Mouse (Mus musculus) CD8-positive naive resting alpha-beta T cell, adult 2 months (primary cell): ENCODE measurements around the gene Nmral1.
"Not testable (repeated sequence)": the region's sequence is repeated elsewhere in the genome, so short reads cannot be mapped to it uniquely, and the experiment has no call there.

Experiments used
- DNase-seq, 2 experiments: peaks; one replicate each; pipeline ENCODE4 v3.0.0; 2022; ENCODE audit warnings: low read depth in 2 of 2, low spot score in 2 of 2

Nmral1 gene

GRCm38 (mm10) chr16:4718753-4719518 lies at the start of gene Nmral1:
Gene Nmral1 (minus strand): TSS chr16:4719356.
- peak; percentile 12 to 14 for DNase-seq

- no peak for DNase-seq
Measured at GRCm38 (mm10) chr16:4768719-4769118, 49.6 kb upstream of the Nmral1 start.

DNA sequence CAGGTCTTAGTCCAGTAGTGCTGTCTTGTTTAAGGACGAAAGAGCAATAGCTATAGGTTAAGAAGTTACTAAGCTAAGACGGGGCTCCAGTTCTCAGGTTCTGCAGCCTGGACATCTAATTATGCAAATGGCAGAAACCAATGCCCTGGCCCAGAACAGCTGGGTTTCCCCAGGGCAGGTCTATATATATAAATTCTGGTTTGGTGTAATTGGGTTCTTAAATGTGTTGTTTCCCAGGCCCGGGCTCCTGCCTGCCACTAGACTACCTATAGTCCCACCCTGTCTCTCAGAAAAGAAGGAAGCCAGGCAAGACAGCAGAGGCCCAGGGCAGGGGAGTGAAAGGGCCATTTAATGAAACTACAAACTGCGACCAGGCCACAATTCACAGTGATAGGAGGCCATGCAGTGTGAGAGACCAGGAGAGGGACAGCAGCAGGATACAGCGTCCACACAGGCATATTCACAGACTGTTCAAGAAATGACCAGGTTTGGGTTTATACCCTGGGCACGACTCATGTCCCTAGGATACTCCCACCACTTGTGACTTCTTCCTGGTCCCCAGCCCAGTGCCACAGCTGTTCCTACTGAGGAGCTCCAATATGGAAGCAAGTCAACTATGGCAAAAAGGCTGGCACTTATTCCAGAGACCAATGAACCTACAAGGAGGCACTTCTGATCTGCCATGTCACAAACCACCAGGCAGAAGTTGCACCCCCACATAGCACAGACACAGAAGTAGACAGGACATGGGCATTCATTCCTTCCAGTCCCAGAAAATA lies 48.0 kb upstream of the Nmral1 start:
- no peak for DNase-seq

GRCm38 (mm10) chr16:4765852-4766251 lies 46.7 kb upstream of the Nmral1 start:
- DNase-seq: no peak

GRCm38 (mm10) chr16:4763276-4763675 lies 44.1 kb upstream of the Nmral1 start:
- DNase-seq: peak; percentile 8 to 27

DNA sequence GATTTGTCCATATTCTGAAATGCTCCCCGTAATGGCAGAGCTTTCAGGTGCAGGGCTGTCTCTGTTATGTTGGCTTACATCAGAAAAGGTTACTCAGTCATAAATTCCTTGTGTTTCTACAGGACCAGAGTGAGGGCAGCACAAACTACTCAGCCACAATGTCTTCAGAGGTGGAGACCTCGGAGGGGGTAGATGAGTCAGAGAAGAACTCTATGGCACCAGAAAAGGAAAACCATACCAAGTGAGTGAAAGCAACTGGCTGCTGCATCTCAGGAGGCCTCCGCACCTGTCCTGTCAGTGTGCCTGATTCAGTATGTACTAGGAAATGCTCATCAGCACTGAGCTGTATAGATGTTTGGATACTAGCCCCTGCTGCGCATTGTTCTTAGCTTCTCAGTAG lies 43.3 kb upstream of the Nmral1 start:
- DNase-seq: no peak

DNA sequence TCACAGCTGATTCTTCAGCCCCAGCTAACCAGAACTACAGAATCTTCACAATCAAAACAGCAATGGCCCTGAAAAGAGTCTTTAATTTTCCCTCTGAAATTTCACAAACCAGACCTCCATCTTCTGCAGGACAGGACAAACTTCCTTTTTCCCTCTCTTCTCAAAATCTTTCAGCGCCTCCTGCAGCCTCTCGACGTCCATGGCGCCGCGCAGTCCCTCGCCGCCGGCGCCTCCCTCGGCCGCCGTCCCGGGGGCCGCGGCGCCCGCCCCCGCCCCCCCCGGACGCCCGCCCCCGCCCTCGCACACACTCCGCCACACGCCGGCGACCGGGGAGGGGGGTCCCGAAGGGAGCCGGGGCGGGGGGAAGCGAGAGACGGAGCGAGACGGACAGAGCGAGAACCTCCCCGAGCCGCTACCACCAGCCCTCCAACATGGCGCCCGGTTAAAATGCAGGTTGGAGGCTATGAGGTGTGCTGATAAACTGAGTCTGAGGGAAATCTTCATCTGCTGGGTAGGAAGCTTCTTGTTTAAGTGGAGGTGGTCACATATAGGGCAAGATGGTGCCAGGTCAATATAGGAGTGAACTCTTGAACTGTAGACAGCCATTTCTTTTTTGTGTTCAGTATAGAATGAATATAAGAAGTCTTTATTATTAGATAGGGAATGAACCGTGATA lies 37.6 kb upstream of the Nmral1 start:
- DNase-seq: not testable (repeated sequence)

- DNase-seq: no peak
Measured at GRCm38 (mm10) chr16:4754045-4754444, 34.9 kb upstream of the Nmral1 start.

- DNase-seq: no peak
Measured at GRCm38 (mm10) chr16:4752155-4752554, 33.0 kb upstream of the Nmral1 start.

GRCm38 (mm10) chr16:4742186-4742585 lies 23.0 kb upstream of the Nmral1 start:
- DNase-seq: no peak

DNA sequence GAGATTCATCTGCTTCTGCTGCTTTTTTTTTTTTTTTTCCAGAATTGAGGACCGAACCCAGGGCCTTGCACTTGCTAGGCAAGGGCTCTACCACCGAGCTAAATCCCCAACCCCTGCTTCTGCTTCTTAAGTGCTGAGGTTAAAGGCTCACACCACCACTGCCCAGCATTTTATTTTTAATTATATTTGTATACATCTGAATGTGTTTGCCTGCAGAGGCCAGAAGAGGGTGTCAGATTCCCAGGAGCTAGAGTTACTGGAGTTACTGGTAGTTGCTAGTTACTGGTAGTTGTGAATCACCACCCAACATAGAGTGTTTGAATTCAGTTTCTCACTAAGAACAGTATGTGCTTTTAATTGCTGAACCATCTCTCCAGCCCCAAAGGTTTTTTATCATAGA lies 20.8 kb upstream of the Nmral1 start:
- no peak for DNase-seq

DNA sequence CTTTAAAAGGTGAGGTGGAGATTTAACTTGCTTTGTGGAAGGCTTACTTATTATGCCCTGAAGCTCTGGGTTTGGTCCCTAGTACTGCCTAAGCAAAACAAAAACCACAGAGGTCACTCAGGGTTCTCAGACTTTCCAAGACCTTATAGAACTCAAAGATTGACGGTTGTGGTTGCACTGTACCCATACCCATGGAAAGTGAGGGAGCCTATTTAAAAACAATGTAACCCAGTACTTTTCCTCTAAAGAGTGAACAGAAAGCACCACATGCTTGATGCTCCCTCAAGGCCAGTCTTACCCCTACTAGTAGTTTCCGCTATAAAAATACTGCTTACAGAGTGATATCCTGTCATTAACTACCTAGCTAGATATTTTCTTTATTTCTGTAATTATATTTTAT lies 17.1 kb upstream of the Nmral1 start:
- no peak for DNase-seq

DNA sequence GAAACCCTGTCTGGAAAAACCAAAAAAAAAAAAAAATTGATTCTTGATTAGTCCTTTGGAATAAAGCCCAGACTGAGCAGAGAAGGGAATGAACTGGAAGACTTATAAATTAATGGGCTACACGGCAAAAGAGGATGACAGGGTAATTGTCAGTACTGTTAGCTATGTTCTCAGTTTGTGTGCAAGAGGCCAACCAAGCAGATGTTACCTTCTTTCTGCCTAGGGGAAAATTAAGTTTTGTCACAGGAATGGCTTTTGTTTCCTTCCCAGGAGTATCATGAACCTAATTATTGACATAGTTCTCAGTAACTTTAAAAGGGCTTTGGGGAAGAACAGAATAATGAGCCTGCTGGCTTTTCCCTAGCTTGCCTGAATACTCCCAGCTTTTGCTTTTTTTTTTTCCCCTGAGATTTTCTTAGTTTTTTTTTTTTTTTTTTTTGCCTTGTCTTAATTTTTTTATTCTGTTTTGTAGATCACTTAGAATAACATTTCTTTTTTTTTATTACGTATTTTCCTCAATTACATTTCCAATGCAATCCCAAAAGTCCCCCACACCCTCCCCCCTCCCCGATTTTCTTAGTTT lies 11.7 kb upstream of the Nmral1 start:
- DNase-seq: no peak

DNA sequence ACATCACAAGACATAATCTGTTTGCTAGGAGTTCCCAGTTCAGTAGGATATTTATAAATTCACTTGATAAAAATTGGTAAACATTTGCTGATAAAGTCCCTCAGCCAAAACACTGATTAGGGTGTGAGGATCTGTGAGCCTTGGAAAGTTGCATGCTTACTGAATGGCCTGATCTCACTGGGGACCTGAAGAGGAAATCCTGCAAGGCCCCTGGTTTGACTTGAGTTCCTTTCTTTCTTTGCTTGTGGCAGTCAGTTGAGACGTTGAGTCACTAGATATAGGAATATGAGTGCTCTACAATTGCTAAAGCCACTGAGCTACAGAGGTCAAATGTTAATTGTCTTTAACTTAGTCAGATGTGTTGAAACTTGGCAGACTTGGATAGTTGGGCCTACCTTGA lies 8.8 kb upstream of the Nmral1 start:
- no peak for DNase-seq

DNA sequence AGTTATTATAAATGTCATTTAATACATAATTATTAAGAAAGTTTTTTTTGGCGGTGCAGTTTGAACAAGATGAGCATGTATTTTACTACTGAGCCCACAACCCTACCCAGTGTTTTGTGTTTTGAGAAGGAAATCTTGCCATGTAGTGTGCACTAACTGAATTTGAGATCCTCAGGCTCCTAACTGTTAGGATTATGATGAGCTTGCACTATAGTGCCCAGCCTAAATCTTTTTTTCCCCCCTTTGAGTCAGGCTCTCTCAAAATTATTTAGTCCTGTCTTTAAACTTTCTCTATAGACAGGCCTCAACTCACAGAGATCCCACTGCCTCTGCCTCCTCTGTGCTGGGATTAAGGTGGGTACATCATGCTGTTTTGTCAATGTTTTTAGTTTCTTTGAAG lies 8.4 kb upstream of the Nmral1 start:
- DNase-seq: no peak

DNA sequence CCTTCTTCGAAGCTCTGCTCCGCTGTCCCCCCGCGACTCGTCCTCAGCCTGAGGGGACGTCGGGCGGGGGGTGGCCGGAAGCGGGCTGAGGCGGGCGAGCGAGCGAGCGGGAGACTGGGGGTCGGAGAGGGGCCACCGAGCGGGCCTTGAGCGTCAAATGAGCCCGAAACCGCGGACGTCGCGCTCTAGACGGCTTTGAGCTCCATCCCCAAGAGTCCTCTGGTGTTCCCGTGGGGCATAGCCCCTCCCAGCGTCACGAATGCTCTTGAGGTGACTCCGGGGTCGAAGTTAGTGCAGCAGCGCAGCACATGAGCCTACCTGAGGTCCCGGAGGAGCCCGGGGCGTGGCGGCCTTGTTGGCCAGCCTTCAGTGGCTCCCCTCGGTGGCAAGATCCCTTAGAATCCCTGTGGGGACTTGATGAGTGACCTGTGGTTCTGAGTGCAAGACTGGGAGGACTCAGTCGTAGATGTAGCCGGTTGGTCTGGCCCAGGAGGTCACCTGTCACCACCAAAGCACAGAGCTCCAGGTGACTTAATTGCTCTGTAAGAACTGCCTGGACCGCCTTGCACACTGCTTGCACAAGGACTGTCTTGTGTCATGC lies 7.5 kb upstream of the Nmral1 start:
- DNase-seq: no peak

GRCm38 (mm10) chr16:4725780-4726527 lies 6.8 kb upstream of the Nmral1 start, which contains the start of gene Hmox2:
Gene Hmox2 (plus strand): TSS chr16:4726361.
- peak; percentile 92 to 95 for DNase-seq

- DNase-seq: no peak
Measured at GRCm38 (mm10) chr16:4725266-4725665, 6.1 kb upstream of the Nmral1 start.

DNA sequence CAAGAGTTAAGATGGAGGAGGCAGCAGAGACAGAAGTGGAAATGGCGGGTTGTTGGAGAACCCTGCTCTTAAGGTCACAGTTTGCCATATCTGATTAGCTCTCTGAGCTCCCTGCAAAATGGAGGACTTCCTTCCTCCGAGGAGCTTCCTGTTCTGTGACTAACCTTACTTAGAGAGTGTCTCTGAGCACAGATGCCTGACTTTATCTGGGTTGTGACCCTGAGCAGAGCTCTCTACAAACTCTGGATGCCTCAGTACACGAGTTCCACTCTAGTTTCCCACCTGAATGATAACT lies 3.7 kb upstream of the Nmral1 start:
- DNase-seq: no peak

DNA sequence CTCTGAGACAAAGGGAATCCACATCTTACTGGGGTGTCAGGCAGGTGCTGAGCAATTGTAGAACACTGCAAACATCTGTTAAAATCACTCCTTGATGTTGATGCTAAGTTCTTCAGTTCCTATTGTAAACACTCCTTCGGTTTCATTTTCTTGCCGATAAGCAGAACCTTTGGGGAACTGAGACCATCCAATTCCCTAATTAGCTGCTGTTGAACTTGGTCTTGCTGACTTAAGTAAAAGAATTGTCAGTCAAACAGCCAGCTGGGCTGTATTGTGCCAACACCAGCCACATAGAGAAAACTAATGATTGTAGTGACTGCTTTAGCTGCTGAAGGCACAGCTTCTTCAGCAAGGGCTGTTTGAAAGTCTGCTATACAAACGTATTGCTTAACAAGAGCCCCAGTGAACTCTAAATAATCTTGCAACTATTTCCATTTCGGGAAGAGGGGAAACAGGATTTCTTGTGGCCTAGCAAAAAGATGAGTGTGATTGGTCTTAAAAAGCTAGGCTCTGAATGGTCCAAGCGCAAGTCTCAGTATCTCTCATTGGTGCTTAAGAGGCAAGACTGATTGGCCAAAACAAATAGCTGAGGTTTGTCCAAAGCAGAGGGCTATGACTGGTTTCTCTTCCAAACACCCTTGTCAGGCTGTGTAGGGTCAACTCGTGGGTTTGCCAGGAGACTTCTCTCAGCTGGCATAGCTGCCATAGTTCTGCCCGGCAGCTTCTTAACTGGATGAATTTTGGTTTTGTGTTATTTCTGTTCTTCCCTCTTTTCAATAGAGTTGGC lies 3.2 kb upstream of the Nmral1 start:
- no peak for DNase-seq
